Mouse (Mus musculus): Measurements from ENCODE around the gene Lep. TPM values are rescaled to one million over a fixed set of nuclear protein-coding genes. Genes with fewer than 3 reads are reported as not detected.

Gene Lep
- polyA plus RNA-seq, 1 experiment = 1.4 TPM

- Histone ChIP-seq H3K4me3 (ENCODE audit: insufficient read depth, low read depth, low read length) (no peak overlapping the region), H3K4me1 (ENCODE audit: control insufficient read depth, insufficient read depth, low read length) (no peaks in the 10 kb centered on the region), H3K36me3 (ENCODE audit: control insufficient read depth, insufficient read depth, low read length) (no peaks in the 10 kb centered on the region), H3K27ac (ENCODE audit: insufficient read depth, low read depth, low read length) (no peak overlapping the region), H3K27me3 (replicated peaks; ENCODE audit: control insufficient read depth, insufficient read depth, low read length) (no peaks in the 10 kb centered on the region)
- DNase-seq = no peak
- 49% methylated on average over 5 of the region's 5 CpGs for WGBS
- TF ChIP-seq CTCF (conservative IDR thresholded peaks at IDR 0.05; ENCODE audit: insufficient read depth, insufficient read length, low read depth, low read length) (no peak), POLR2A (IDR thresholded peaks at IDR 0.05; ENCODE audit: low read depth, low read length) (no peak)
These were observed 37.9 kb upstream of the Lep start for GRCm38 (mm10) chr6:29022115-29022514.

GRCm38 (mm10) chr6:29023206-29023967 lies 36.6 kb upstream of the Lep start:
- no peak overlapping the region for H3K27ac ChIP-seq (ENCODE audit: insufficient read depth, low read depth, low read length)
- TF ChIP-seq POLR2A (IDR thresholded peaks at IDR 0.05; ENCODE audit: low read depth, low read length) (no peak), CTCF (conservative IDR thresholded peaks at IDR 0.05; ENCODE audit: insufficient read depth, insufficient read length, low read depth, low read length) (peak; percentile 52)
- no peaks in the 10 kb centered on the region for H3K36me3 ChIP-seq (ENCODE audit: control insufficient read depth, insufficient read depth, low read length)
- DNase-seq = peak; percentile 36
- no peaks in the 10 kb centered on the region for H3K27me3 ChIP-seq (replicated peaks; ENCODE audit: control insufficient read depth, insufficient read depth, low read length)
- no peaks in the 10 kb centered on the region for H3K4me1 ChIP-seq (ENCODE audit: control insufficient read depth, insufficient read depth, low read length)
- WGBS = 29% methylated on average over 18 of the region's 18 CpGs
- no peak overlapping the region for H3K4me3 ChIP-seq (ENCODE audit: insufficient read depth, low read depth, low read length)

GRCm38 (mm10) chr6:29024000-29024417 lies 36.0 kb upstream of the Lep start:
- Histone ChIP-seq H3K36me3 (ENCODE audit: control insufficient read depth, insufficient read depth, low read length) (no peaks in the 10 kb centered on the region), H3K4me3 (ENCODE audit: insufficient read depth, low read depth, low read length) (no peak overlapping the region), H3K4me1 (ENCODE audit: control insufficient read depth, insufficient read depth, low read length) (no peaks in the 10 kb centered on the region), H3K27ac (ENCODE audit: insufficient read depth, low read depth, low read length) (no peak overlapping the region), H3K27me3 (replicated peaks; ENCODE audit: control insufficient read depth, insufficient read depth, low read length) (no peaks in the 10 kb centered on the region)
- TF ChIP-seq CTCF (conservative IDR thresholded peaks at IDR 0.05; ENCODE audit: insufficient read depth, insufficient read length, low read depth, low read length) (peak; percentile 96), POLR2A (IDR thresholded peaks at IDR 0.05; ENCODE audit: low read depth, low read length) (no peak)
- DNase-seq = peak; percentile 51
- 4% methylated on average over 16 of the region's 16 CpGs for WGBS

GRCm38 (mm10) chr6:29025796-29026482 lies 34.1 kb upstream of the Lep start:
- TF ChIP-seq CTCF (conservative IDR thresholded peaks at IDR 0.05; ENCODE audit: insufficient read depth, insufficient read length, low read depth, low read length) (no peak), POLR2A (IDR thresholded peaks at IDR 0.05; ENCODE audit: low read depth, low read length) (no peak)
- Histone ChIP-seq H3K27ac (ENCODE audit: insufficient read depth, low read depth, low read length) (no peak overlapping the region), H3K36me3 (ENCODE audit: control insufficient read depth, insufficient read depth, low read length) (no peaks in the 10 kb centered on the region), H3K27me3 (replicated peaks; ENCODE audit: control insufficient read depth, insufficient read depth, low read length) (no peaks in the 10 kb centered on the region), H3K4me1 (ENCODE audit: control insufficient read depth, insufficient read depth, low read length) (no peaks in the 10 kb centered on the region), H3K4me3 (ENCODE audit: insufficient read depth, low read depth, low read length) (no peak overlapping the region)
- 51% methylated on average over 12 of the region's 12 CpGs for WGBS
- DNase-seq = no peak

GRCm38 (mm10) chr6:29026766-29027165 lies 33.3 kb upstream of the Lep start:
- TF ChIP-seq POLR2A (IDR thresholded peaks at IDR 0.05; ENCODE audit: low read depth, low read length) (no peak), CTCF (conservative IDR thresholded peaks at IDR 0.05; ENCODE audit: insufficient read depth, insufficient read length, low read depth, low read length) (no peak)
- no peak for DNase-seq
- H3K4me3 ChIP-seq (ENCODE audit: insufficient read depth, low read depth, low read length) = no peak overlapping the region
- H3K36me3 ChIP-seq (ENCODE audit: control insufficient read depth, insufficient read depth, low read length) = no peaks in the 10 kb centered on the region
- no peaks in the 10 kb centered on the region for H3K27me3 ChIP-seq (replicated peaks; ENCODE audit: control insufficient read depth, insufficient read depth, low read length)
- WGBS = 42% methylated on average over 6 of the region's 6 CpGs
- no peak overlapping the region for H3K27ac ChIP-seq (ENCODE audit: insufficient read depth, low read depth, low read length)
- no peaks in the 10 kb centered on the region for H3K4me1 ChIP-seq (ENCODE audit: control insufficient read depth, insufficient read depth, low read length)

- no peak overlapping the region for H3K27ac ChIP-seq (ENCODE audit: insufficient read depth, low read depth, low read length)
These were observed 31.9 kb upstream of the Lep start for GRCm38 (mm10) chr6:29028129-29028528.

GRCm38 (mm10) chr6:29029521-29029920 lies 30.5 kb upstream of the Lep start:
- no peak for TF ChIP-seq CTCF (conservative IDR thresholded peaks at IDR 0.05; ENCODE audit: insufficient read depth, insufficient read length, low read depth, low read length)
- no peak for DNase-seq
- no peaks in the 10 kb centered on the region for H3K27me3 ChIP-seq (replicated peaks; ENCODE audit: control insufficient read depth, insufficient read depth, low read length)
- H3K36me3 ChIP-seq (ENCODE audit: control insufficient read depth, insufficient read depth, low read length) = no peaks in the 10 kb centered on the region
- WGBS = 73% methylated on average over 6 of the region's 6 CpGs
- no peak overlapping the region for H3K4me3 ChIP-seq (ENCODE audit: insufficient read depth, low read depth, low read length)
- H3K27ac ChIP-seq (ENCODE audit: insufficient read depth, low read depth, low read length) = no peak overlapping the region
- H3K4me1 ChIP-seq (ENCODE audit: control insufficient read depth, insufficient read depth, low read length) = no peaks in the 10 kb centered on the region

More at GRCm38 (mm10) chr6:29028129-29028528, 31.9 kb upstream of the Lep start:
- Histone ChIP-seq H3K4me3 (ENCODE audit: insufficient read depth, low read depth, low read length) (no peak overlapping the region), H3K27me3 (replicated peaks; ENCODE audit: control insufficient read depth, insufficient read depth, low read length) (no peaks in the 10 kb centered on the region), H3K36me3 (ENCODE audit: control insufficient read depth, insufficient read depth, low read length) (no peaks in the 10 kb centered on the region), H3K4me1 (ENCODE audit: control insufficient read depth, insufficient read depth, low read length) (no peaks in the 10 kb centered on the region)
- TF ChIP-seq CTCF (conservative IDR thresholded peaks at IDR 0.05; ENCODE audit: insufficient read depth, insufficient read length, low read depth, low read length) (no peak), POLR2A (IDR thresholded peaks at IDR 0.05; ENCODE audit: low read depth, low read length) (no peak)
- 72% methylated on average over 5 of the region's 5 CpGs for WGBS
- DNase-seq = no peak
